Mouse (Mus musculus): Measurements from ENCODE around the gene Tbce.
"Not testable (repeated sequence)": the region's sequence is repeated elsewhere in the genome, so short reads cannot be mapped to it uniquely, and the experiment has no call there.

DNA sequence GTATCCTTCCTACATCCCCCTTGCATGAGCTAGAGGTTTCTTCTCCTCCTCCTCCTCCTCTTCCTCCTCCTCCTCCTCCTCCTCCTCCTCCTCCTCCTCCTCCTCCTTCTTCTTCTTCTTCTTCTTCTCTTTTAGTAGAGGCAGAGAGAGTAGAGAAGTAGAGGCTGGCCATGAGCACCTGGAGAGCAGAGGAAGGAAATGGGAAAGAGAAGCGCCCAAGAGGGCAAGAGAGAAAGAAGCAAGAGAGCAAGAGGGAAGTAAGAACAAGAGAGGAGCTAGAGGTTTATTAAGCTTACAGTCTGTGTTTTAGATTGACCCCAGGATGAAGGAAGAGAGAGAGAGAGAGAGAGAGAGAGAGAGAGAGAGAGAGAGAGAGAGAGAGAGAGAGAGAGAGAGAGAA lies 57.6 kb downstream of the Tbce start:
- TF ChIP-seq CTCF (conservative IDR thresholded peaks at IDR 0.05 in 1 of 2, IDR thresholded peaks at IDR 0.05 in 1 of 2; ENCODE audit: low read depth in 2 of 2, low read length in 2 of 2); POLR2A (IDR thresholded peaks at IDR 0.05; ENCODE audit: low read depth, low read length); MYC (IDR thresholded peaks at IDR 0.05; ENCODE audit: low read depth, low read length); ZNF384 (IDR thresholded peaks at IDR 0.05; ENCODE audit: low read depth, low read length): not testable (repeated sequence)
